Mouse (Mus musculus) MEL (cell line): ENCODE measurements around the gene Prss21.

ENCODE experiments used
- CTCF ChIP-seq, 3 experiments: IDR thresholded peaks in 2 of 3; conservative IDR thresholded peaks in 1 of 3; 2 replicates each; pipeline ENCODE4 v1.5.1; 2011 to 2012; ENCODE audit warnings: low read length in 3 of 3, low read depth in 2 of 3, mild to moderate bottlenecking in 2 of 3, improper control_type of control experiment in 1 of 3, inconsistent platforms in 1 of 3, mixed read lengths in 1 of 3, moderate library complexity in 1 of 3; ENCODE audit not compliant: control insufficient read depth in 1 of 3, insufficient read depth in 1 of 3, poor library complexity in 1 of 3, severe bottlenecking in 1 of 3
- MYC ChIP-seq: IDR thresholded peaks from 2 replicates; pipeline ENCODE4 v1.6.1; 2011; ENCODE audit warnings: low read depth, mild to moderate bottlenecking, low read length, improper control_type of control experiment, moderate library complexity
- POLR2A ChIP-seq, 2 experiments: IDR thresholded peaks; 2 replicates each; pipeline ENCODE4 v1.6.1; 2011 to 2012; ENCODE audit warnings: low read length in 2 of 2, mild to moderate bottlenecking in 2 of 2, control low read depth in 1 of 2, improper control_type of control experiment in 1 of 2, low read depth in 1 of 2, moderate library complexity in 1 of 2; ENCODE audit not compliant: control insufficient read depth in 1 of 2, insufficient read depth in 1 of 2, poor library complexity in 1 of 2
- TBP ChIP-seq: IDR thresholded peaks from 2 replicates; pipeline ENCODE4 v1.8.0; 2011; ENCODE audit warnings: low read depth, low read length, improper control_type of control experiment
- TCF12 ChIP-seq: IDR thresholded peaks from 2 replicates; pipeline ENCODE4 v1.6.1; 2014; ENCODE audit warnings: low read depth, mild to moderate bottlenecking, inconsistent platforms, low read length, improper control_type of control experiment, moderate library complexity
- UBTF ChIP-seq: IDR thresholded peaks from 2 replicates; pipeline ENCODE4 v1.6.1; 2012; ENCODE audit warnings: low read depth, mild to moderate bottlenecking, inconsistent platforms, low read length, improper control_type of control experiment, moderate library complexity, borderline replicate concordance; ENCODE audit not compliant: insufficient read depth

DNA sequence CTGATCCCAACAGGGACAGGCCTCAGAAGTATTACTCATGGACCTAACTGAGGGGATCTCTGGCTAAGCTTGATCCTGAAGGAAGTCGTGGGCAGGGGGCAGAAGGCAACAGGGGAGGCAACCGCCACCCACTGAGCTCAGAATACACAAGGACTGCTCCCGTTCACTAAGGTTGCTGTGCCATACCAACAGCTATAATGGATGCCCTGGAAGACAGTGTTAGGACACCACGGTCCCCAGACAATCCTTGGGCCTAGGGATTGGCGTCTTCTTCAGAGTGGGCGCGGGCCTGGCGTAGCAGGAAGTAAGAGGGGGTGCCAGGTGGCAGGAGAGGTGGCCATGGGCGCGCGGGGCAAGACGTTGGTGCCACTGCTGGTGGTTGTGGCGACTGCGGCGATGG is at the start of gene Prss21:
- TF ChIP-seq CTCF (IDR thresholded peaks at IDR 0.05 in 2 of 3, conservative IDR thresholded peaks at IDR 0.05 in 1 of 3; ENCODE audit: control insufficient read depth in 1 of 3, insufficient read depth in 1 of 3, low read depth in 2 of 3, low read length in 3 of 3, poor library complexity in 1 of 3, severe bottlenecking in 1 of 3) (no peak), MYC (no peak), UBTF (no peak), TCF12 (no peak), TBP (no peak), POLR2A (IDR thresholded peaks at IDR 0.05; ENCODE audit: control insufficient read depth in 1 of 2, insufficient read depth in 1 of 2, low read depth in 1 of 2, low read length in 2 of 2, poor library complexity in 1 of 2) (no peak)
